Mouse (Mus musculus): Measurements from ENCODE around the gene Anks1. TPM values are rescaled to one million over a fixed set of nuclear protein-coding genes. Genes with fewer than 3 reads are reported as not detected.
A peak's percentile ranks its signal among the peaks of the same experiment; 100 is the strongest.

The Anks1 gene
- polyA plus RNA-seq, 1 experiment = 119 TPM

- peak; percentile 66 for DNase-seq (ENCODE audit: low read depth)
Measured at GRCm38 (mm10) chr17:28070256-28070655, 161.2 kb downstream of the Anks1 start.

GRCm38 (mm10) chr17:28072730-28073129 lies 163.6 kb downstream of the Anks1 start:
- DNase-seq (ENCODE audit: low read depth) = no peak
- TF ChIP-seq CTCF (IDR thresholded peaks at IDR 0.05; ENCODE audit: borderline replicate concordance, extremely low read depth, insufficient read depth, insufficient read length) (no peak), POLR2A (IDR thresholded peaks at IDR 0.05; ENCODE audit: borderline replicate concordance, extremely low read depth, insufficient read depth, insufficient read length, poor library complexity, severe bottlenecking) (no peak)

More at GRCm38 (mm10) chr17:28070256-28070655, 161.2 kb downstream of the Anks1 start:
- TF ChIP-seq CTCF (IDR thresholded peaks at IDR 0.05; ENCODE audit: borderline replicate concordance, extremely low read depth, insufficient read depth, insufficient read length) (no peak), POLR2A (IDR thresholded peaks at IDR 0.05; ENCODE audit: borderline replicate concordance, extremely low read depth, insufficient read depth, insufficient read length, poor library complexity, severe bottlenecking) (no peak)

GRCm38 (mm10) chr17:28074486-28074885 lies 165.4 kb downstream of the Anks1 start:
- DNase-seq (ENCODE audit: low read depth) = no peak
- no peak for TF ChIP-seq CTCF (IDR thresholded peaks at IDR 0.05; ENCODE audit: borderline replicate concordance, extremely low read depth, insufficient read depth, insufficient read length)
- TF ChIP-seq POLR2A (IDR thresholded peaks at IDR 0.05; ENCODE audit: borderline replicate concordance, extremely low read depth, insufficient read depth, insufficient read length, poor library complexity, severe bottlenecking) = no peak

GRCm38 (mm10) chr17:28078028-28078427 lies 168.9 kb downstream of the Anks1 start:
- TF ChIP-seq CTCF (IDR thresholded peaks at IDR 0.05; ENCODE audit: borderline replicate concordance, extremely low read depth, insufficient read depth, insufficient read length) (no peak), POLR2A (IDR thresholded peaks at IDR 0.05; ENCODE audit: borderline replicate concordance, extremely low read depth, insufficient read depth, insufficient read length, poor library complexity, severe bottlenecking) (no peak)

GRCm38 (mm10) chr17:28079618-28080017 lies 170.5 kb downstream of the Anks1 start:
- TF ChIP-seq POLR2A (IDR thresholded peaks at IDR 0.05; ENCODE audit: borderline replicate concordance, extremely low read depth, insufficient read depth, insufficient read length, poor library complexity, severe bottlenecking) (no peak), CTCF (IDR thresholded peaks at IDR 0.05; ENCODE audit: borderline replicate concordance, extremely low read depth, insufficient read depth, insufficient read length) (peak; percentile 91)

More at GRCm38 (mm10) chr17:28078028-28078427, 168.9 kb downstream of the Anks1 start:
- no peak for DNase-seq (ENCODE audit: low read depth)

GRCm38 (mm10) chr17:28080045-28080816 lies 171.1 kb downstream of the Anks1 start, which contains the start of gene Tcp11:
Gene Tcp11, minus strand, starts transcription at chr17:28080639.
- TF ChIP-seq CTCF (IDR thresholded peaks at IDR 0.05; ENCODE audit: borderline replicate concordance, extremely low read depth, insufficient read depth, insufficient read length) (no peak), POLR2A (IDR thresholded peaks at IDR 0.05; ENCODE audit: borderline replicate concordance, extremely low read depth, insufficient read depth, insufficient read length, poor library complexity, severe bottlenecking) (no peak)
- peak; percentile 97 for DNase-seq (ENCODE audit: low read depth)

More at GRCm38 (mm10) chr17:28079618-28080017, 170.5 kb downstream of the Anks1 start:
- DNase-seq (ENCODE audit: low read depth) = peak; percentile 94

GRCm38 (mm10) chr17:28080817-28081165 lies 171.7 kb downstream of the Anks1 start:
- TF ChIP-seq CTCF (IDR thresholded peaks at IDR 0.05; ENCODE audit: borderline replicate concordance, extremely low read depth, insufficient read depth, insufficient read length) = no peak
- TF ChIP-seq POLR2A (IDR thresholded peaks at IDR 0.05; ENCODE audit: borderline replicate concordance, extremely low read depth, insufficient read depth, insufficient read length, poor library complexity, severe bottlenecking) = no peak

GRCm38 (mm10) chr17:28081385-28081784 lies 172.3 kb downstream of the Anks1 start:
- DNase-seq (ENCODE audit: low read depth) = peak; percentile 42
- no peak for TF ChIP-seq POLR2A (IDR thresholded peaks at IDR 0.05; ENCODE audit: borderline replicate concordance, extremely low read depth, insufficient read depth, insufficient read length, poor library complexity, severe bottlenecking)
- peak; percentile 67; the same call in 1 of the 2 replicates for TF ChIP-seq CTCF (IDR thresholded peaks at IDR 0.05; ENCODE audit: borderline replicate concordance, extremely low read depth, insufficient read depth, insufficient read length)

More at GRCm38 (mm10) chr17:28080817-28081165, 171.7 kb downstream of the Anks1 start:
- DNase-seq (ENCODE audit: low read depth) = no peak

GRCm38 (mm10) chr17:28081856-28082255 lies 172.8 kb downstream of the Anks1 start:
- no peak for DNase-seq (ENCODE audit: low read depth)
- TF ChIP-seq POLR2A (IDR thresholded peaks at IDR 0.05; ENCODE audit: borderline replicate concordance, extremely low read depth, insufficient read depth, insufficient read length, poor library complexity, severe bottlenecking) (no peak), CTCF (IDR thresholded peaks at IDR 0.05; ENCODE audit: borderline replicate concordance, extremely low read depth, insufficient read depth, insufficient read length) (no peak)

GRCm38 (mm10) chr17:28082863-28083262 lies 173.8 kb downstream of the Anks1 start:
- DNase-seq (ENCODE audit: low read depth) = no peak
- TF ChIP-seq POLR2A (IDR thresholded peaks at IDR 0.05; ENCODE audit: borderline replicate concordance, extremely low read depth, insufficient read depth, insufficient read length, poor library complexity, severe bottlenecking) (no peak), CTCF (IDR thresholded peaks at IDR 0.05; ENCODE audit: borderline replicate concordance, extremely low read depth, insufficient read depth, insufficient read length) (no peak)

- TF ChIP-seq POLR2A (IDR thresholded peaks at IDR 0.05; ENCODE audit: borderline replicate concordance, extremely low read depth, insufficient read depth, insufficient read length, poor library complexity, severe bottlenecking) (no peak), CTCF (IDR thresholded peaks at IDR 0.05; ENCODE audit: borderline replicate concordance, extremely low read depth, insufficient read depth, insufficient read length) (no peak)
- DNase-seq (ENCODE audit: low read depth) = no peak
Measured at GRCm38 (mm10) chr17:28084395-28084905, 175.3 kb downstream of the Anks1 start.
